Mouse (Mus musculus): Measurements from ENCODE around the gene Duox1.

- no peak for TF ChIP-seq CTCF (IDR thresholded peaks at IDR 0.05; ENCODE audit: low read depth, low read length)
- no peak for TF ChIP-seq POLR2A (IDR thresholded peaks at IDR 0.05; ENCODE audit: borderline replicate concordance, low read depth, low read length)
Measured at GRCm38 (mm10) chr2:122301081-122301920, 14.2 kb upstream of the Duox1 start.
